In genomic region chr14:119988937-119989645, GRCm38 (mm10) we compare ENCODE assay signal across 24 mouse cellular contexts. TPM values are rescaled to one million over a fixed set of nuclear protein-coding genes. Genes with fewer than 3 reads are reported as not detected.
DNase-seq lines count a peak whose midpoint lies in the region; ATAC-seq and TF ChIP-seq lines count a peak whose summit lies in the region.
"Had no signal": no experiment of that assay in that cellular context is flagged by ENCODE, and none has a peak within 500 bp of the region (broad histone marks: within the 10 kb centered on the region; RNA-seq: fewer than 3 reads in every experiment).

No protein-coding gene starts in this region.

- H3K36me3 ChIP-seq in kidney, embryonic 14.5 days (ENCODE audit: control insufficient read depth, insufficient read depth, low read length), result no peaks in the 10 kb centered on the region
- H3K36me3 ChIP-seq in lung, postnatal 0 days (ENCODE audit: insufficient read depth, low read length), result no peaks in the 10 kb centered on the region
- H3K36me3 ChIP-seq in stomach, postnatal 0 days (ENCODE audit: control insufficient read depth, insufficient read depth, low read length), result no peaks in the 10 kb centered on the region
- no peaks in the 10 kb centered on the region for H3K36me3 ChIP-seq in forebrain, embryonic 16.5 days (ENCODE audit: control insufficient read depth, insufficient read depth)
- H3K36me3 ChIP-seq: embryonic facial prominence, embryonic 10.5 days; forebrain, embryonic 15.5 days; hindbrain, embryonic 10.5 days; limb, embryonic 13.5 days had no signal

- H3K4me3 ChIP-seq in kidney, embryonic 14.5 days (ENCODE audit: low read length), result no peak overlapping the region
- no peak overlapping the region for H3K4me3 ChIP-seq in lung, postnatal 0 days (ENCODE audit: low read depth, low read length)
- H3K4me3 ChIP-seq in stomach, postnatal 0 days (ENCODE audit: low read depth, low read length), result no peak overlapping the region
- no peak overlapping the region for H3K4me3 ChIP-seq in forebrain, embryonic 16.5 days (replicated peaks; ENCODE audit: low read length)
- H3K4me3 ChIP-seq: embryonic facial prominence, embryonic 10.5 days; erythroblast, embryonic 14.5 days; forebrain, embryonic 15.5 days; heart, adult 2 months; hindbrain, embryonic 10.5 days; limb, embryonic 13.5 days; megakaryocyte, embryonic 14.5 days had no signal

- H3K4me1 ChIP-seq in kidney, embryonic 14.5 days (ENCODE audit: control insufficient read depth, insufficient read depth, low read length), result peaks cover 19% of the 10 kb centered on the region
- no peaks in the 10 kb centered on the region; the same call in 1 of the 2 replicates for H3K4me1 ChIP-seq in lung, postnatal 0 days (ENCODE audit: insufficient read depth, low read depth, low read length)
- H3K4me1 ChIP-seq in stomach, postnatal 0 days (replicated peaks; ENCODE audit: control insufficient read depth, insufficient read depth), result no peaks in the 10 kb centered on the region
- H3K4me1 ChIP-seq in forebrain, embryonic 16.5 days (replicated peaks; ENCODE audit: control insufficient read depth, insufficient read depth, low read length), result no peaks in the 10 kb centered on the region; the same call in 1 of the 2 replicates
- H3K4me1 ChIP-seq: embryonic facial prominence, embryonic 10.5 days; forebrain, embryonic 15.5 days; hindbrain, embryonic 10.5 days; megakaryocyte, embryonic 14.5 days had no signal

- no peak for TF ChIP-seq CTCF in lung, postnatal 0 days (IDR thresholded peaks at IDR 0.05)
- TF ChIP-seq CTCF in stomach, postnatal 0 days (IDR thresholded peaks at IDR 0.05; ENCODE audit: low read depth), result no peak

- TF ChIP-seq EP300 in lung, postnatal 0 days (IDR thresholded peaks at IDR 0.05), result peak; percentile 67; the same call in 1 of the 2 replicates
- no peak for TF ChIP-seq EP300 in stomach, postnatal 0 days (optimal IDR thresholded peaks at IDR 0.05)

- no peak for ATAC-seq in kidney, embryonic 14.5 days (ENCODE audit: low FRiP score, low TSS enrichment)
- ATAC-seq in lung, postnatal 0 days, result peak; percentile 97
- ATAC-seq in stomach, postnatal 0 days (ENCODE audit: low FRiP score, low TSS enrichment), result peak; percentile 29; the same call in 1 of the 2 replicates
- ATAC-seq in forebrain, embryonic 16.5 days, result no peak
- ATAC-seq: forebrain, embryonic 15.5 days; midbrain, embryonic 16.5 days had no signal

- no peaks in the 10 kb centered on the region for H3K27me3 ChIP-seq in kidney, embryonic 14.5 days (ENCODE audit: control insufficient read depth, insufficient read depth, low read length)
- no peaks in the 10 kb centered on the region for H3K27me3 ChIP-seq in lung, postnatal 0 days (replicated peaks; ENCODE audit: insufficient read depth, low read length)
- no peaks in the 10 kb centered on the region for H3K27me3 ChIP-seq in stomach, postnatal 0 days (ENCODE audit: control insufficient read depth, insufficient read depth, low read length)
- no peaks in the 10 kb centered on the region for H3K27me3 ChIP-seq in forebrain, embryonic 16.5 days (replicated peaks; ENCODE audit: control insufficient read depth, insufficient read depth, low read length)
- H3K27me3 ChIP-seq: forebrain, embryonic 15.5 days; limb, embryonic 13.5 days; megakaryocyte, embryonic 14.5 days had no signal

- H3K9ac ChIP-seq in kidney, embryonic 14.5 days (ENCODE audit: low read depth, low read length), result no peak overlapping the region
- no peak overlapping the region for H3K9ac ChIP-seq in lung, postnatal 0 days (replicated peaks; ENCODE audit: low read depth)
- no peak overlapping the region for H3K9ac ChIP-seq in stomach, postnatal 0 days (ENCODE audit: low read length)
- no peak overlapping the region for H3K9ac ChIP-seq in forebrain, embryonic 16.5 days (replicated peaks; ENCODE audit: low read depth, low read length)
- H3K9ac ChIP-seq: forebrain, embryonic 15.5 days; limb, embryonic 13.5 days; liver, embryonic 14.5 days had no signal

- H3K4me2 ChIP-seq in kidney, embryonic 14.5 days (replicated peaks; ENCODE audit: low read depth, low read length), result no peak overlapping the region
- no peak overlapping the region for H3K4me2 ChIP-seq in lung, postnatal 0 days (replicated peaks; ENCODE audit: low read depth, low read length)
- no peak overlapping the region for H3K4me2 ChIP-seq in stomach, postnatal 0 days (replicated peaks; ENCODE audit: low read depth)
- H3K4me2 ChIP-seq in forebrain, embryonic 16.5 days (ENCODE audit: low read length), result no peak overlapping the region
- H3K4me2 ChIP-seq: forebrain, embryonic 15.5 days; limb, embryonic 13.5 days had no signal

- H3K9me3 ChIP-seq in kidney, embryonic 14.5 days (ENCODE audit: control insufficient read depth, low read length), result no peaks in the 10 kb centered on the region
- H3K9me3 ChIP-seq in lung, postnatal 0 days (ENCODE audit: low read length), result no peaks in the 10 kb centered on the region
- no peaks in the 10 kb centered on the region for H3K9me3 ChIP-seq in stomach, postnatal 0 days (ENCODE audit: control insufficient read depth, low read length)
- H3K9me3 ChIP-seq in forebrain, embryonic 16.5 days (ENCODE audit: control insufficient read depth, low read length), result no peaks in the 10 kb centered on the region
- H3K9me3 ChIP-seq: embryonic facial prominence, embryonic 10.5 days; forebrain, embryonic 15.5 days; hindbrain, embryonic 10.5 days; limb, embryonic 13.5 days had no signal

- 0 out of 2 replicates have a peak overlapping the region, but pooled peaks have one; percentile 30 for H3K27ac ChIP-seq in kidney, embryonic 14.5 days (ENCODE audit: low read depth, low read length)
- H3K27ac ChIP-seq in lung, postnatal 0 days (ENCODE audit: low read length), result peak overlapping the region; percentile 71
- no peak overlapping the region for H3K27ac ChIP-seq in stomach, postnatal 0 days (replicated peaks)
- H3K27ac ChIP-seq in forebrain, embryonic 16.5 days (ENCODE audit: low read length), result no peak overlapping the region
- H3K27ac ChIP-seq: embryonic facial prominence, embryonic 10.5 days; forebrain, embryonic 15.5 days; heart, adult 2 months; hindbrain, embryonic 10.5 days; limb, embryonic 13.5 days; liver, embryonic 14.5 days had no signal

- DNase-seq in kidney, adult 11 months, result no peak
- DNase-seq in kidney, postnatal 36 days, result peak; percentile 4 to 27
- DNase-seq in lung, postnatal 0 days (ENCODE audit: low spot score), result peak; percentile 94
- DNase-seq in stomach, postnatal 0 days (ENCODE audit: low spot score), result peak; percentile 23
- DNase-seq in retina, embryonic 14.5 days (ENCODE audit: low spot score), result no peak
- DNase-seq: adrenal gland, postnatal 10 days; B cell, adult 2 months; cerebellum, adult 18-20 months; heart, adult 2 months; right cerebral cortex, adult 18-20 months; thymus, postnatal 25 days had no signal

- 54% methylated on average over 7 of the region's 7 CpGs for WGBS in kidney, embryonic 14.5 days
- 14% methylated on average over 7 of the region's 7 CpGs for WGBS in lung, postnatal 0 days
- 30% methylated on average over 7 of the region's 7 CpGs for WGBS in stomach, postnatal 0 days
- 74% methylated on average over 7 of the region's 7 CpGs for WGBS in forebrain, embryonic 16.5 days

RNA-seq across cellular contexts. Expression of gene Oxgr1, which starts 53.1 kb away (rescaled TPM):
- 0.20 and 0.66 TPM in 2 replicates for polyA plus RNA-seq in kidney, embryonic 14.5 days (2014; fragmentation: Nextera tagmentation; extraction: Ambion mirVana)
- polyA plus RNA-seq in lung, postnatal 0 days (2015; fragmentation: Nextera tagmentation; extraction: Ambion mirVana), result not detected in 2 replicates
- polyA plus RNA-seq in stomach, postnatal 0 days (2015; fragmentation: Nextera tagmentation; extraction: Ambion mirVana), result 0.05 and 0.07 TPM in 2 replicates
- polyA plus RNA-seq in forebrain, embryonic 16.5 days (2015; fragmentation: Nextera tagmentation; extraction: Ambion mirVana), result 0.05 TPM in 1 of 2 replicates, not detected in the other
- polyA plus RNA-seq: embryonic facial prominence, embryonic 10.5 days; erythroblast, embryonic 14.5 days; forebrain, embryonic 15.5 days; heart, adult 2 months; hindbrain, embryonic 10.5 days; intestine, embryonic 14.5 days; liver, embryonic 14.5 days; midbrain, embryonic 16.5 days; small intestine, adult 2 months; stomach, embryonic 14.5 days had no signal

Comparison
In these comparisons a context has a peak if more than half of its experiments do, and no peak if none do; other contexts are left out.
1. DNase-seq: peak in kidney, postnatal 36 days (2 of 2), lung, postnatal 0 days (single experiment) and stomach, postnatal 0 days (single experiment); none in kidney, adult 11 months (single experiment) and retina, embryonic 14.5 days (single experiment).
2. ATAC-seq: peak in lung, postnatal 0 days (single experiment) and stomach, postnatal 0 days (single experiment); none in kidney, embryonic 14.5 days (single experiment) and forebrain, embryonic 16.5 days (single experiment).
3. H3K27ac ChIP-seq: peak in kidney, embryonic 14.5 days (single experiment) and lung, postnatal 0 days (single experiment); none in stomach, postnatal 0 days (single experiment) and forebrain, embryonic 16.5 days (single experiment).